Mouse (Mus musculus): ENCODE results near the gene Phc2.

GRCm38 (mm10) chr4:128716731-128717130 is 62.2 kb downstream of the Phc2 start:
- TF ChIP-seq CTCF (IDR thresholded peaks at IDR 0.05; ENCODE audit: control insufficient read depth, insufficient read depth, insufficient replicate concordance, low read depth, low read length) (no peak), POLR2A (IDR thresholded peaks at IDR 0.05; ENCODE audit: control insufficient read depth, low read depth, low read length) (no peak)

Data from testis, adult 2 months (tissue).